Mouse (Mus musculus) intestine, embryonic 16.5 days (tissue): ENCODE measurements around the gene Ppard. TPM values are rescaled to one million over a fixed set of nuclear protein-coding genes. Genes with fewer than 3 reads are reported as not detected.

Experiments used
- ATAC-seq: fragments of 200-750 bp; cut with Nextera tagmentation; 2 replicates; pipeline ENCODE4 v1.8.0; 2017; ENCODE audit warnings: moderate TSS enrichment, moderate library complexity
- H3K27ac ChIP-seq: fragments of 300-500 bp; sonication (generic); 2 replicates; pipeline ENCODE4 v1.5.1; 2014; ENCODE audit warnings: mild to moderate bottlenecking, low read length
- H3K27me3 ChIP-seq: fragments of 300-500 bp; sonication (generic); replicated peaks from 2 replicates; pipeline ENCODE4 v1.6.1; 2014; ENCODE audit warnings: low read length, control low read depth, mixed read lengths; ENCODE audit not compliant: control insufficient read depth, insufficient read depth
- H3K36me3 ChIP-seq: fragments of 300-500 bp; sonication (generic); 2 replicates; pipeline ENCODE4 v1.6.1; 2014; ENCODE audit warnings: low read length, control low read depth; ENCODE audit not compliant: control insufficient read depth, insufficient read depth
- H3K4me1 ChIP-seq: fragments of 300-500 bp; sonication (generic); 2 replicates; pipeline ENCODE4 v1.6.1; 2014; ENCODE audit warnings: low read length, control low read depth, mixed read lengths; ENCODE audit not compliant: control insufficient read depth, insufficient read depth
- H3K4me2 ChIP-seq: fragments of 300-500 bp; sonication (generic); 2 replicates; pipeline ENCODE4 v1.6.1; 2014; ENCODE audit warnings: low read depth, low read length, control low read depth
- H3K4me3 ChIP-seq: fragments of 300-500 bp; sonication (generic); 2 replicates; pipeline ENCODE4 v1.5.1; 2014; ENCODE audit warnings: mild to moderate bottlenecking, low read length
- H3K9ac ChIP-seq: fragments of 300-500 bp; sonication (generic); 2 replicates; pipeline ENCODE4 v1.6.1; 2014; ENCODE audit warnings: low read depth, low read length
- H3K9me3 ChIP-seq: fragments of 300-500 bp; sonication (generic); 2 replicates; pipeline ENCODE4 v1.6.1; 2016; ENCODE audit warnings: low read length, control low read depth; ENCODE audit not compliant: control insufficient read depth
- WGBS: fragments of 180-500 bp; shearing (Covaris S2); extraction: QIAGEN DNeasy Blood & Tissue Kit; methylation state at CpG from one replicate; pipeline ENCODE4 v1.1.7; 2014; 5-methylcytosine and 5-hydroxymethylcytosine counted together
- polyA plus RNA-seq: library from polyadenylated mRNA; unstranded; fragments of >200 nt; fragmentation: Nextera tagmentation; extraction: Ambion mirVana; gene quantifications from 2 replicates; pipeline ENCODE4 v1.2.1, GENCODE M21; 2015

Ppard gene
- polyA plus RNA-seq, 1 experiment from 2014 or later: 2.2 TPM

DNA sequence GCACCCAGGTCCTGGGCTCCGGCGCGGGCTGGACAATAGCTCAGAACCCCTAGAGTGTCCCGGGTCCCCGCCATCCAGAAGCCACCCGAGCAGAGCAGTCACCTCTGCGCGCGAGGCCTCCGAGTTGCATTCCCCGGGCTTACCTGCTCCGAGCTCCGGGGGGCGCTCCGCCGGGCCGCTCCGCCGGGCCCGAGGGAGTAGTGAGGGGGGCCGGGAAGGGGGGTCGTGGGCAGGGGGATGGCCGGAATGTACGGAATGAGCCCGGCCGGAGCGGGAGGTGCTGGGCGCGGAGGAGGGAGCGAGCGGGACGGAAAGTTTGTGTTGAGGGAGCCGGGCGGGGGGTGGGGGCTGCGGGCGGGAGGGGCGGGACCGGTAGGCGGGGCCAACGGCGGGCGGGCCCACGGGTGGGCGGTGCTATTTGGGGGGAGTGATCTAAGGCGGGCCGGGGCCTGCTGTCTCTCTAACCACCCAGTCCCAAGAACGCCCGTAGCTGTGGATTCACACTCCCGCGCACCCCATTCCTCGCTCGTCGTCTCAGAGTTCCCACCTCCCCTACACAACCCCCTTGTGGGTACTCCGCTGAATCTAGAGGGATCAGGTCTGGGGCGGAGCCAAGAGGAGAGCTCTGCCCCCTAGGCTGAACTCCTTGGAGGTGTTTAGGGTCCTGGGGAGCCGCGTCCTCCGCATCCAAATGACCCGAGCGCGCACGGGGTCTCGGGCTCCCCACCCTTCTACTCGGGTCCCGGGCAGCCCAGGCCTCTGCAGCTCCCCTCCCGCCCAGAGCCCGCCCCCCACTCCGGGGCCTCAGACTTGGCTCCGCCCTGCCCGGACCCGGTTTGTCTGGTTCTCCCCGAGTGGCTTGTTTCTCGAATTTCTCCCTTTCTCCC lies 118.2 kb downstream of the Ppard start, which contains the start of gene Tead3:
Tead3 (minus strand) TSS at position 352 of the 887 bp plus-strand sequence.
- H3K4me2 ChIP-seq: peak within 1 kb of the TSS; percentile 92
- peak within 1 kb of the TSS; percentile 96 for H3K9ac ChIP-seq
- WGBS: under 1% methylated on average over 60 of the region's 73 CpGs
- ATAC-seq: peak; percentile 88
- H3K4me3 ChIP-seq: peak within 1 kb of the TSS; percentile 89
- H3K27me3 ChIP-seq: no peaks in the 10 kb centered on the region; the same call in 1 of the 2 replicates
- H3K9me3 ChIP-seq: no peaks in the 10 kb centered on the region
- no peaks in the 10 kb centered on the region for H3K36me3 ChIP-seq
- H3K27ac ChIP-seq: peak within 1 kb of the TSS; percentile 99
- H3K4me1 ChIP-seq: peaks cover 47% of the 10 kb centered on the region

Other genes starting within 250 kb of the Ppard start
- gene Tcp11, start 152.1 kb upstream of the Ppard start, polyA plus RNA-seq: 1.6 TPM in 2 replicates
- 1.0 and 1.1 TPM in 2 replicates for gene Scube3, start 90.6 kb upstream of the Ppard start, polyA plus RNA-seq
- 22.1 and 23.7 TPM in 2 replicates for gene Zfp523, start 55.6 kb upstream of the Ppard start, polyA plus RNA-seq
- 3.0 and 3.6 TPM in 2 replicates for gene Def6, start 24.9 kb upstream of the Ppard start, polyA plus RNA-seq
- gene Fance, start 80.8 kb downstream of the Ppard start, polyA plus RNA-seq: 20.2 and 21.8 TPM in 2 replicates
- gene Rpl10a, start 95.8 kb downstream of the Ppard start, polyA plus RNA-seq: 591 and 604 TPM in 2 replicates
- 8.5 and 9.3 TPM in 2 replicates for gene Tead3, start 118.1 kb downstream of the Ppard start, polyA plus RNA-seq
- 3.0 and 3.6 TPM in 2 replicates for gene Tulp1, start 132.5 kb downstream of the Ppard start, polyA plus RNA-seq